Mouse (Mus musculus) layer of hippocampus, adult 2 months (tissue): Measurements from ENCODE around the gene Mipol1. TPM values are rescaled to one million over a fixed set of nuclear protein-coding genes. Genes with fewer than 3 reads are reported as not detected.
"Not testable (repeated sequence)": the region's sequence is repeated elsewhere in the genome, so short reads cannot be mapped to it uniquely, and the experiment has no call there.

Experiments
- DNase-seq, 2 experiments: peaks; one replicate each; pipeline ENCODE4 v3.0.0; 2022; ENCODE audit warnings: low spot score in 2 of 2
- H3K27ac ChIP-seq: fragments of 200-600 bp; 2 replicates; pipeline ENCODE4 v1.8.1; 2022
- H3K4me3 ChIP-seq: fragments of 200-600 bp; 2 replicates; pipeline ENCODE4 v1.8.1; 2022; ENCODE audit warnings: mild to moderate bottlenecking
- CTCF ChIP-seq: fragments of 200-600 bp; conservative IDR thresholded peaks from 2 replicates; pipeline ENCODE4 v1.8.1; 2022; ENCODE audit warnings: antibody characterized with exemption, mild to moderate bottlenecking, moderate library complexity
- total RNA-seq, 2 experiments: library from RNA; stranded (reverse); gene quantifications; 2 replicates each; pipeline ENCODE4 v1.2.3; 2021

Gene Mipol1
- total RNA-seq, 2 experiments from 2014 or later = 6.3 to 7.6 TPM

DNA sequence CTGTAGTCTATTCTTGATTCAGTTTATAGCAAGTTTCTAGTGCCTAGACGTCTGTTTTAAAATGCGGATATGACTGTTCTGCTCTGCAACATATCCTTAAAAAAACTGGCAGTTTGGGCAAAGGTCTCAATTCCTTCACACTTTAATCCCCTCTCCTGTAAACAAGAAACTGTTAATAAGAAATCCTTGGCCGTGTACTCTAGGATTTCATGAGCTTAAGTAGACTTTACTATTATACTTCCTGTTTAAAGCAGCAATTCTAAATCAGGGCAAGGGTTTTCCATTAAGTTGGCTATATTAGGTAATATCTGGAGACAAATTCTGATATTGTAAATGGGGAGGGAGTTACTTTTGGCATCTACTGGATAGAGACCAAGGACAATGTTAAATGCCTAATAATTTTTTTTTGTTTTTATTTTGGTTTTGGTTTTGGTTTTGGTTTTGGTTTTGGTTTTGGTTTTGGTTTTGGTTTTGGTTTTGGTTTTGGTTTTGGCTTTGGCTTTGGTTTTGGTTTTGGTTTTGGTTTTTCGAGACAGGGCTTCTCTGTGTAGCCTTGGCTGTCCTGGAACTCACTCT, 25.9 kb upstream of the Mipol1 start:
- Histone ChIP-seq H3K27ac (no peak overlapping the region), H3K4me3 (no peak overlapping the region)
- TF ChIP-seq CTCF = no peak
- no peak for DNase-seq

DNA sequence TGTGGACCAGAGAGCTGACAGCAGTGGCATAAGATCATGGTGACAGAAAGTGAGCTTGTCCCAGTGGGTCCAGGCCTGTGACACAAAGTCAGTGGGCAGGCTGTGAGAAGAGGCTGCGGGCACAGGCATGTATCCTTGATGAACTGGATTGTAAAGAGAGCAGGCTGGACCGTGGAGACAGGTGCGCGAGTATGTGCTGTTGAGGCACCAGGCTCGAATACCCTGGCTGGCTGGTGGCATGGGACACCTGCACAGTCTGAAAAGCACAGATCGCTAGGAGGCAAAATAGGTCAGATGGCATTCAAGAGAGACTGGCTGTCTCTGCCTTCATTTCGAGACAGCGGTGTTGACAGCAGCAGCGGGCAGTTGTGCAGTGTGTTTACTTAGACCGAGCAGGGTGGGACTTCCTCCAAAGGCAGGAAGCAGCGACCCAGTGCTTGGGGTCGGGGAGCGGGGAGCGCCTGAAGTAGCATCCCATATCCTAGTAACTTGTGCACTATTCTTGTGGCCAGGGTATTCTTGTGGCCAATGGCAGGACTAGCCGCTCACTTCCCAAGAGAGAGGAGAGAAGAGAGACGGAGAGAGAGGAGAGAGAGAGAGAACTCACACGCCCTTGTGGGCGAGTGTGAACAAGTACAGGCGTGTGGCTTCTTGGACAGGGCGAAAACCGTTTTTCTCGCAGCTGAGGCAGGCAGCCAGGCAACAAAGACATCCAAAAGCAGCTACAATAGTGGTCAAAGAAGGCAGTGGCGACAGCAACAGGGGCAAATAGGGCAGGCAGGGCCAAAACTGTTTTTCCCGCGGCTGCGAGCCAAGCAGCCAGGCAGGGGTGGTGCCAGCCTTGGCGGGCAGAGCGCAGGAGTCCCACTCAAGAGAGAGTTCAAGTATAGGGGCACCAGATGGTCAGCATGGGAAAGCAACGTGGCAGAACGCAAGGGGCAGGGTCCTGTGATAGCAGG, 18.6 kb upstream of the Mipol1 start:
- peak; percentile 17 to 41 for DNase-seq
- Histone ChIP-seq H3K27ac (peak overlapping the region; percentile 64), H3K4me3 (peak overlapping the region; percentile 54)
- no peak for TF ChIP-seq CTCF

DNA sequence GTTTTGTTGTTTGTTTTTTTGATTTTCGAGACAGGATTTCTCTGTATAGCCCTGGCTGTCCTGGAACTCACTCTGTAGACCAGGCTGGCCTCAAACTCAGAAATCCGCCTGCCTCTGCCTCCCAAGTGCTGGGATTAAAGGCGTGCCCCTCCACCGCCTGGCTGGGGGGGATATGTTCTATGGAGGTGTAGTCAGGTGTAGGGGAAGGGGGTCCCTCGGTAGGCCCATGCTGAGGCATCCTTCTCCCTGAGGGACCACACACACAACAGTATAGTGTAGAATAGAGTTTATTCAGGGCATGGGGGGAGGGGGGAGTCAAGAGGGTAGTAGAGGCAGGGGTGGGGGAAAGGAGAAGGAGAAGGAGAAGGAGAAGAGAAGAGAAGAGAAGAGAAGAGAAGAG, 17.8 kb upstream of the Mipol1 start:
- H3K4me3 ChIP-seq, H3K27ac ChIP-seq, DNase-seq: not testable (repeated sequence)

DNA sequence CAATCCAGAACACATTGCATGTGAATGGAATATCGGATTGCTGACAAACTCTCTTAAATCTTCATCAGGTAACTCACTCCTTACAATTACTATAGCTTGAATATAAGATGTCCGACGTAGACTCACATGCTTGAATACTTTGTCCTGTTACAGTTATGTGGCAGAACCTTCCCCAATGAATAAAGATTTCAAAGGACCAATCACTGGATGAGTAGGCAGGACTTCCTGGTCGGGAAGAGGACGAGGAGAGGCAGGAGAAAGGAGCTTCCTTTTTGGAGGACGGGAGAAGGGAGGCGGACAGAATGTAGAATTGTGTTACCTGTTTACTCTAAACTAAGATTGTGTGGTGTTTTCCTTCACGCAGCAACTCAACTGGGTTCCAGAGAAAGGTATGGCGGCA, 3.8 kb upstream of the Mipol1 start:
- no peak for TF ChIP-seq CTCF
- no peak overlapping the region for H3K4me3 ChIP-seq
- H3K27ac ChIP-seq = no peak overlapping the region
- DNase-seq = no peak

DNA sequence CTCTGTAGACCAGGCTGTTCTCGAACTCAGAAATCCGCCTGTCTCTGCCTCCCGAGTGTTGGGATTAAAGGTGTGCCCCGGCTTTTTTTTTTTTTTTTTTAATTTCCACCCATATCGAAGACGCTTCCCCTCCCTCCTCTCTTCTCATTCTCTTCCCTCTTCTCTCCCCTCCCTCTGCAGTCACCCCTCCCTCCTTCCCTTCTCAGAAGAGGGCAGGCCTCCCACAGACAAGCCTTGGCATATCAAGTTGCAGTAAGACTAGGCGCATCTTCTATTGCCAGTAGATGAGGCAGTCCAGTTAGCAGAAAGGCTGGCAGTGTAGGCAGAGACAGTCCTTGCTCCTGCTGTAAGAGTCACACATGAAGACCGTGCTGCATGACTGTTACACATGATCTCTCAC, 2.5 kb upstream of the Mipol1 start:
- TF ChIP-seq CTCF = no peak
- no peak overlapping the region for H3K4me3 ChIP-seq
- no peak for DNase-seq
- H3K27ac ChIP-seq = no peak overlapping the region

DNA sequence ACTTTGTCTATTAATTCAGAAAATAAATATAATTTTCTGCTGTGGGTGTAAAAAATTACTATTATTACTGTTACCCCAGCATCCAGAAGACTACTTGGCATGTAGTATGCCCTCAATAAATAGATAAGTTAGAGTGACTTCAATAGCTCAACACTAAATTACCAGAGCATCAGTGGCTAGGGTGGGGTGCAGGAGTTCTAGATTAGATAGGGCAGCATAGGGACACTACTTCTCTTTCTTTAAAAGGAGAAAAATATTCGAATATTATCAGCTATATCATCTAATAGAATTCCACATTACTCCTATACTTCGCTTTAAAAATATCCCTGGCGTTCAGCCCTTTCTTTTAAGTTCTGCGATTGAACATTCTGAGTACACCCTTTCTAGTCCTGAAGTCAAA, 524 bp upstream of the Mipol1 start:
- peak overlapping the region; percentile 87 for H3K27ac ChIP-seq

DNA sequence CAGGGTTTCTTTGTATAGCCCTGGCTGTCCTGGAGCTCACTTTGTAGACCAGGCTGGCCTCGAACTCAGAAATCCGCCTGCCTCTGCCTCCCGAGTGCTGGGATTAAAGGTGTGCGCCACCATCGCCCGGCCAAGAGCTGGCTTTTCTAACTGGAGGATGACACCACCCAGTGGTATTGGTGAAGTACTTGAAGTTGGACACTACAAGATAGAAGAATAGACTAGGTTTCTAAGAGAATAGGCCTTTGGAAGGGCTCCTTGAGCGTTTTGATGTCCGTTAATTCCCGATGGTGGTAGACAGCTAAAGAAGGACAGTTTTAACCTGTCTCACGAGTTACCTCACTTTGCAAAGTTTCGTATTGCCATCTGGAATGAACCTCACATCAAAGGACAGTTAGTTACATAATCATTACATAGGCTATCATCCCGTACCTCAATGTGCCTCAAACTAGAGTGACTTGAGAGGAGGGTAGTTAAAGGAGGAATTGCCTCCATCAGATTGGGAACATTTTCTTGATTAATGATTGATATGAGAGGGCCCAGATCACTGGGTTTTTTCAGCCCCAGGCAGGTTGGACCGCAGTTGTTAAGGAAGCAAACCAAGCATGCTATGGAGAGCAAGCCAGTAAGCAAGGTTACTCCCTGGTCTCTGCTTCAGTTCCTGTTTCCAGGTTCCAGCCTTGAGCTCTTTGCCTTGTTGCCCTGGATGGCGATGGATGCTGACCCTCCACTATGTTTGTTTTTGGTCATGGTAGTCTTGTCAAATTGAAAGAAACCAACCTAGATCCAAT, 1.1 kb downstream of the Mipol1 start:
- TF ChIP-seq CTCF = peak; percentile 50
- no peak for DNase-seq
- H3K4me3 ChIP-seq = peak overlapping the region; percentile 94
- no peak overlapping the region for H3K27ac ChIP-seq

More for the DNA sequence above, 524 bp upstream of the Mipol1 start:
- TF ChIP-seq CTCF = no peak
- no peak for DNase-seq
- H3K4me3 ChIP-seq = peak overlapping the region; percentile 94

DNA sequence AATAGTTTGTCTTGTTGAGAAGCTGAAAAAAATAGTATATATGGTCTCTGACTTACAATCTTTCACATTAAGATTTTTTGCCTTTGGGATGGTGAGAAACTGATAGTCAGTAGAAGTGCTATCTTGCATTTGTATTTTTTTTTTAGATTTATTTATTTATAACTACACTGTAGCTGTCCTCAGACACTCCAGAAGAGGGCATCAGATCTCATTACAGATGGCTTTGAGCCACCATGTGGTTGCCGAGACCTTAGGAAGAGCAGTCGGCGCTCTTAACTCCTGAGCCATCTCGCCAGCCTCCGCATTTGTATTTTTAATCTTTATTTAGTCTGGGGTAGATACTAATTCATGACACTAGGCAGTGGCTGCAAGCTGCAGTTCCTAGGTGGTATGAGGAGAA, 3.2 kb downstream of the Mipol1 start:
- peak; percentile 55 for TF ChIP-seq CTCF
- Histone ChIP-seq H3K4me3 (no peak overlapping the region), H3K27ac (no peak overlapping the region)
- no peak for DNase-seq

DNA sequence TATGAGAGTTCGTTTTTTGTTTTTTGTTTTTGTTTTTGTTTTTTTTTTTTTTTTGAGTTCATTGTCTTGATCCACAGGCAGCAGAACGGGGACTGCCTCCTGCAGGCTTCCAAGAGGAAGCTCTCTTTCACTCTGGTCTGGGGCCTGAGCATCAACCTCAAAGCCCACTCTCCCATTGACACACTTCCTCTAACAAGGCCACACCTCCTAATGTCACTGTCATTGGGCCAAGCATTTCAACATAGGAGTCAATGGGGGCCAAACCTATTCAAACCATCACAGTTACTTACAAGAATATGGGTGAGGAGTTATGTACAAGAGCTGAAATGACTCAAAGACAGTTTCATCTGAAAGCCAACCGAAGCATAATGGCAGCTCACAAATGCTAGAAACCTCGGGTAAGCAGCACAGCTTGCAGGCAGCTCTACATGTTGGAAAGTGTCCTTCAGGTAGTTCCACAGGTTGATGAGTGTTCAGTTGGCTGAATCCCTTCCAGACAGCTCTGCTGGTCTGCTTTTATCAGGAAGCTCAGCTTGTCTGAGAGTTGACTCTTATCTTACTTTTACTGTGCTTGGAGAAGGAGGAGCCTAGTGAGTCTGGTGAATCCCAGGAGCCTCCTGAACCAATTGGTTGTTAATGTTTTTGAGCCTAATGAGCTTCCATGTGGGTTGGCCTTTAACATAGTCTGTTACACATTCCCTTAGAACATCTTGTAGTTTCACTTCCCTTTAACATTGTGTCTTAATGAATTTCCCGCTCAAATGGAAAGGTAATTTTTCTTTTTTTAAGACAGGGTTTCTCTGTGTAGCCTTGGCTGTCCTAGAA, 13.7 kb downstream of the Mipol1 start:
- no peak for TF ChIP-seq CTCF
- Histone ChIP-seq H3K4me3 (no peak overlapping the region), H3K27ac (no peak overlapping the region)
- no peak for DNase-seq

DNA sequence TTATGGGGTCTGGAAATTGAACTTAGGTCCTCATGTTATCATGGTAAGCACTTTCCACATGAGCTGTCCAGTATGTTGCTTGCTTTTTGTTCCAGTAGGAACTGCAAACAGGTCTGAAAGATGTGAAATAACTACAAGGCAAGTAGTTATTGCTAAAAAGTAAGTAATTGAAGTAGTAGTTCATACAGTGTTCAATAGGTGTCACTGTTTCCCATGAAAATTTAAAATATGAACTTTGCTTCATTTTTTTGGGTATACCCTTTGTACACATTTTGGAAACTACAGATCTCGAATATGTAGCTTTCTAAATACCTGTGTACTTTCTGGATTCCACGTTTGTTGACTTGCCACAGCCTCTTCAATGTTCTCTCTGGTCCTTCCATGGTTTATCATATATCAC, 28.3 kb downstream of the Mipol1 start:
- Histone ChIP-seq H3K27ac (no peak overlapping the region), H3K4me3 (no peak overlapping the region)
- no peak for DNase-seq
- TF ChIP-seq CTCF = peak; percentile 74

DNA sequence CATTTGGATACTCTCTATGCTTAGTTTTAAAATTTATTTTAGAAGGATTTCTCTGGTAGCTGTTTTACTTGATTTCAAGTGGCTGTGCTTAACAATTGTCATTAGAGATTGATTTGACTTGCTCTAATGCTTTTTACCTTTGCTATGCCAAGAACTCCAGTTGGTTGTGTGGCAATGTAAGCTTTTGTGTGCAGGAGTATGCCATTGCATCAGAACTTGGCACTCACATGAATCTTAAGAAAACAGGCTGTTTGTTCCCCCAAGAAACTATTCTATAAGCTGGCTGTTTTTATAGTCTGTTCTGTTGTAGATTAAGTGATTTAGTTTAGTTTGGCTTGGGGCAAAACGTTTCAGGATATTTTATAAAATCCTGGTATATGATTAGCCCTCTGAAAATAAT, 45.2 kb downstream of the Mipol1 start:
- no peak for DNase-seq
- Histone ChIP-seq H3K27ac (no peak overlapping the region), H3K4me3 (no peak overlapping the region)
- TF ChIP-seq CTCF = no peak
